Mouse (Mus musculus) CH12.LX (cell line): ENCODE data around the gene Mdh1. TPM values are rescaled to one million over a fixed set of nuclear protein-coding genes. Genes with fewer than 3 reads are reported as not detected.

Experiments
- DNase-seq: peaks from one replicate; pipeline ENCODE4 v3.0.0-alpha.2; 2013; ENCODE audit errors: extremely low read depth
- H3K27ac ChIP-seq: 2 replicates; pipeline ENCODE4 v1.5.1; 2012; ENCODE audit warnings: low read depth, mild to moderate bottlenecking, control low read depth, moderate library complexity; ENCODE audit not compliant: insufficient read depth
- H3K27me3 ChIP-seq: replicated peaks from 2 replicates; pipeline ENCODE3; 2012; ENCODE audit warnings: inconsistent platforms
- H3K36me3 ChIP-seq, 2 experiments: replicated peaks in 1 of 2; 2 replicates each; pipeline versions ENCODE3 to v1.6.1; 2012; ENCODE audit warnings: inconsistent platforms in 1 of 2, low read length in 1 of 2, mild to moderate bottlenecking in 1 of 2, mixed read lengths in 1 of 2, moderate library complexity in 1 of 2; ENCODE audit not compliant: control insufficient read depth in 1 of 2, insufficient read depth in 1 of 2
- H3K4me1 ChIP-seq, 2 experiments: 2 replicates each; pipeline ENCODE4 v1.6.1; 2012; ENCODE audit warnings: inconsistent platforms in 1 of 2, moderate library complexity in 1 of 2; ENCODE audit not compliant: insufficient read depth in 2 of 2, control insufficient read depth in 1 of 2
- H3K4me2 ChIP-seq: 2 replicates; pipeline ENCODE4 v1.6.1; 2012; ENCODE audit warnings: low read depth, mild to moderate bottlenecking, control low read depth; ENCODE audit not compliant: poor library complexity, insufficient read depth, severe bottlenecking
- H3K4me3 ChIP-seq, 3 experiments: fragments of 150-350 bp in 1 of 3; sonication (generic) in 1 of 3; replicated peaks in 1 of 3; 2 replicates each; pipeline versions ENCODE3 to v1.5.1; 2011 to 2012; ENCODE audit warnings: low read depth in 2 of 3, low read length in 2 of 3, mild to moderate bottlenecking in 2 of 3, moderate library complexity in 2 of 3, control low read depth in 1 of 3, improper control_type of control experiment in 1 of 3, inconsistent platforms in 1 of 3, mixed read lengths in 1 of 3; ENCODE audit not compliant: poor library complexity in 1 of 3
- H3K79me2 ChIP-seq: replicated peaks from 2 replicates; pipeline ENCODE4 v1.6.1; 2012; ENCODE audit warnings: mild to moderate bottlenecking, moderate library complexity; ENCODE audit not compliant: control insufficient read depth, poor library complexity, insufficient read depth, severe bottlenecking; ENCODE audit errors: extremely low read depth
- H3K9ac ChIP-seq: 2 replicates; pipeline ENCODE4 v1.6.1; 2012; ENCODE audit warnings: low read depth, mild to moderate bottlenecking, control low read depth, moderate library complexity; ENCODE audit not compliant: insufficient read depth
- H3K9me3 ChIP-seq: replicated peaks from 2 replicates; pipeline ENCODE3; 2012; ENCODE audit warnings: low read length, inconsistent platforms, mixed read lengths
- BHLHE40 ChIP-seq: IDR thresholded peaks from 2 replicates; pipeline ENCODE4 v1.6.1; 2011; ENCODE audit warnings: mild to moderate bottlenecking, low read depth, low read length, improper control_type of control experiment
- CHD1 ChIP-seq: IDR thresholded peaks from 2 replicates; pipeline ENCODE4 v1.6.1; 2012; ENCODE audit warnings: low read depth, low read length, improper control_type of control experiment, inconsistent platforms
- CTCF ChIP-seq, 2 experiments: IDR thresholded peaks in 1 of 2; conservative IDR thresholded peaks in 1 of 2; 2 replicates each; pipeline ENCODE4 v1.5.1; 2011 to 2012; ENCODE audit warnings: low read depth in 2 of 2, low read length in 2 of 2, improper control_type of control experiment in 1 of 2, inconsistent platforms in 1 of 2, mild to moderate bottlenecking in 1 of 2, moderate library complexity in 1 of 2
- ELF1 ChIP-seq: IDR thresholded peaks from 2 replicates; pipeline ENCODE4 v1.6.1; 2014; ENCODE audit warnings: low read depth, mild to moderate bottlenecking, inconsistent platforms, low read length, improper control_type of control experiment
- GABPA ChIP-seq: IDR thresholded peaks from 2 replicates; pipeline ENCODE4 v1.6.1; 2012; ENCODE audit warnings: low read depth, low read length, improper control_type of control experiment, inconsistent platforms; ENCODE audit not compliant: insufficient replicate concordance
- IRF4 ChIP-seq: IDR thresholded peaks from 2 replicates; pipeline ENCODE4 v1.6.1; 2014; ENCODE audit warnings: low read depth, mild to moderate bottlenecking, inconsistent platforms, low read length, improper control_type of control experiment
- JUN ChIP-seq: IDR thresholded peaks from 2 replicates; pipeline ENCODE4 v1.6.1; 2011; ENCODE audit warnings: low read depth, mild to moderate bottlenecking, low read length, improper control_type of control experiment, moderate library complexity; ENCODE audit not compliant: insufficient read depth
- KAT2A ChIP-seq: IDR thresholded peaks from 2 replicates; pipeline ENCODE4 v1.6.1; 2012; ENCODE audit warnings: low read length, improper control_type of control experiment, inconsistent platforms; ENCODE audit not compliant: insufficient replicate concordance
- MAFK ChIP-seq: IDR thresholded peaks from 2 replicates; pipeline ENCODE4 v1.6.1; 2011; ENCODE audit warnings: low read length, improper control_type of control experiment; ENCODE audit not compliant: insufficient replicate concordance
- MAZ ChIP-seq: IDR thresholded peaks from 2 replicates; pipeline ENCODE4 v1.6.1; 2012; ENCODE audit warnings: low read depth, mild to moderate bottlenecking, inconsistent platforms, low read length, improper control_type of control experiment, moderate library complexity
- MEF2A ChIP-seq: IDR thresholded peaks from 2 replicates; pipeline ENCODE4 v1.6.1; 2014; ENCODE audit warnings: low read depth, mild to moderate bottlenecking, inconsistent platforms, low read length, improper control_type of control experiment, borderline replicate concordance
- MXI1 ChIP-seq: IDR thresholded peaks from 2 replicates; pipeline ENCODE4 v1.6.1; 2011; ENCODE audit warnings: mild to moderate bottlenecking, low read depth, low read length, improper control_type of control experiment
- MYC ChIP-seq: IDR thresholded peaks from 2 replicates; pipeline ENCODE4 v1.6.1; 2011; ENCODE audit warnings: low read depth, mild to moderate bottlenecking, improper control_type of control experiment, low read length
- PAX5 ChIP-seq: IDR thresholded peaks from 2 replicates; pipeline ENCODE4 v1.6.1; 2012; ENCODE audit warnings: low read length, inconsistent platforms, mixed read lengths
- POLR2A ChIP-seq: IDR thresholded peaks from 2 replicates; pipeline ENCODE4 v1.6.1; 2011; ENCODE audit warnings: low read depth, mild to moderate bottlenecking, improper control_type of control experiment, low read length
- RAD21 ChIP-seq: IDR thresholded peaks from 2 replicates; pipeline ENCODE4 v1.6.1; 2011; ENCODE audit warnings: low read depth, mild to moderate bottlenecking, low read length, improper control_type of control experiment, moderate library complexity
- SIN3A ChIP-seq: IDR thresholded peaks from 2 replicates; pipeline ENCODE4 v1.6.1; 2012; ENCODE audit warnings: low read length, improper control_type of control experiment, inconsistent platforms
- UBTF ChIP-seq: IDR thresholded peaks from 2 replicates; pipeline ENCODE4 v1.6.1; 2012; ENCODE audit warnings: low read depth, mild to moderate bottlenecking, inconsistent platforms, low read length, improper control_type of control experiment, moderate library complexity
- USF1 ChIP-seq: IDR thresholded peaks from 2 replicates; pipeline ENCODE4 v1.6.1; 2014; ENCODE audit warnings: low read depth, mild to moderate bottlenecking, inconsistent platforms, low read length, improper control_type of control experiment
- dilution Hi-C: fragments of 300-500 bp; cut with MboI; formaldehyde crosslinking; loops from 2 replicates; pipeline ENCODE4 v1.14.3; 2020; ENCODE audit warnings: low sequenced_read_pairs; ENCODE audit not compliant: extremely low pct_unique_long_range_greater_than_20kb, extremely low pct_ligation_motif_present
- in situ Hi-C: fragments of 300-500 bp; cut with MboI; formaldehyde crosslinking; loops from 3 replicates; pipeline ENCODE4 v1.14.3; 2019; ENCODE audit warnings: low sequenced_read_pairs, low pct_ligation_motif_present, low pct_unique_long_range_greater_than_20kb, mixed read lengths
- polyA plus RNA-seq: library from polyadenylated mRNA; unstranded; fragments of >175 nt; gene quantifications from 2 replicates; pipeline ENCODE4 v1.2.1, GENCODE M21; 2012; ENCODE audit warnings: low read depth; ENCODE audit not compliant: insufficient read length
- total RNA-seq, 2 experiments: library from RNA; depleted of rRNA; stranded (reverse); fragments of 300-350 nt in 1 of 2; fragments of >200 nt in 1 of 2; gene quantifications; 2 replicates each; pipeline ENCODE4 v1.2.3; 2012 to 2014

The Mdh1 gene
- total and polyA plus RNA-seq, 3 experiments = 233 to 440 (median 385) TPM

GRCm38 (mm10) chr11:21540622-21541021, 31.5 kb downstream of the Mdh1 start:
- no peaks in the 10 kb centered on the region for H3K36me3 ChIP-seq
- no peak overlapping the region for H3K4me3 ChIP-seq
- no peak for DNase-seq
- H3K9ac ChIP-seq = no peak overlapping the region
- dilution Hi-C loops (no loop called here), in situ Hi-C loops (no loop called here)
- H3K27me3 ChIP-seq = no peaks in the 10 kb centered on the region
- H3K9me3 ChIP-seq = no peaks in the 10 kb centered on the region
- peaks cover 4 to 10% of the 10 kb centered on the region in 2 experiments; a peak in 3 of 4 replicates for H3K4me1 ChIP-seq
- no peak overlapping the region for H3K27ac ChIP-seq
- no peak overlapping the region for H3K4me2 ChIP-seq
- TF ChIP-seq MXI1 (no peak), USF1 (no peak), GABPA (no peak), PAX5 (no peak), UBTF (no peak), IRF4 (no peak)
- H3K79me2 ChIP-seq = no peaks in the 10 kb centered on the region

GRCm38 (mm10) chr11:21540072-21540471, 32.1 kb downstream of the Mdh1 start:
- Histone ChIP-seq H3K27me3 (no peaks in the 10 kb centered on the region), H3K27ac (no peak overlapping the region), H3K79me2 (no peaks in the 10 kb centered on the region), H3K9me3 (no peaks in the 10 kb centered on the region), H3K4me3 (no peak overlapping the region), H3K4me2 (no peak overlapping the region), H3K4me1 (peaks cover 4 to 10% of the 10 kb centered on the region in 2 experiments; a peak in 3 of 4 replicates), H3K36me3 (no peaks in the 10 kb centered on the region), H3K9ac (no peak overlapping the region)
- dilution Hi-C loops = no loop called here
- no peak for DNase-seq
- in situ Hi-C loops = no loop called here
- TF ChIP-seq MAFK (no peak), MAZ (no peak), PAX5 (no peak), KAT2A (no peak), JUN (no peak), CHD1 (no peak), POLR2A (no peak), RAD21 (no peak), ELF1 (no peak), MEF2A (no peak), SIN3A (no peak), BHLHE40 (no peak), CTCF (conservative IDR thresholded peaks at IDR 0.05 in 1 of 2, IDR thresholded peaks at IDR 0.05 in 1 of 2; ENCODE audit: low read depth in 2 of 2, low read length in 2 of 2) (no peak), MYC (no peak)
